Mouse (Mus musculus) hindbrain, embryonic 14.5 days (tissue): ENCODE data around the gene Npm3. TPM values are rescaled to one million over a fixed set of nuclear protein-coding genes. Genes with fewer than 3 reads are reported as not detected.
A peak's percentile ranks its signal among the peaks of the same experiment; 100 is the strongest.

Source experiments
- ATAC-seq: fragments of 200-750 bp; cut with Nextera tagmentation; 2 replicates; pipeline ENCODE4 v1.8.0; 2017; ENCODE audit warnings: moderate number of reproducible peaks, mild to moderate bottlenecking, moderate TSS enrichment, moderate library complexity; ENCODE audit not compliant: low FRiP score
- DNase-seq: peaks from one replicate; pipeline ENCODE4 v3.0.0-alpha.2; 2015; ENCODE audit warnings: low spot score
- H3K27ac ChIP-seq: fragments of 300-500 bp; sonication (generic); 2 replicates; pipeline ENCODE4 v1.5.1; 2014; ENCODE audit warnings: mild to moderate bottlenecking, moderate library complexity
- H3K27me3 ChIP-seq: fragments of 300-500 bp; sonication (generic); 2 replicates; pipeline ENCODE4 v1.6.1; 2014; ENCODE audit warnings: mild to moderate bottlenecking, low read length, mixed read lengths; ENCODE audit not compliant: control insufficient read depth, insufficient read depth
- H3K36me3 ChIP-seq: fragments of 300-500 bp; sonication (generic); replicated peaks from 2 replicates; pipeline ENCODE4 v1.6.1; 2014; ENCODE audit not compliant: control insufficient read depth, insufficient read depth
- H3K4me1 ChIP-seq: fragments of 300-500 bp; sonication (generic); replicated peaks from 2 replicates; pipeline ENCODE4 v1.6.1; 2014; ENCODE audit warnings: antibody characterized with exemption, low read length, mixed read lengths; ENCODE audit not compliant: control insufficient read depth, insufficient read depth
- H3K4me2 ChIP-seq: fragments of 300-500 bp; sonication (generic); replicated peaks from 2 replicates; pipeline ENCODE4 v1.6.1; 2014; ENCODE audit warnings: mild to moderate bottlenecking, moderate library complexity
- H3K4me3 ChIP-seq: fragments of 300-500 bp; sonication (generic); replicated peaks from 2 replicates; pipeline ENCODE4 v1.5.1; 2014; ENCODE audit warnings: mild to moderate bottlenecking, low read length
- H3K9ac ChIP-seq: fragments of 300-500 bp; sonication (generic); 2 replicates; pipeline ENCODE4 v1.6.1; 2014
- H3K9me3 ChIP-seq: fragments of 300-500 bp; sonication (generic); 2 replicates; pipeline ENCODE4 v1.6.1; 2016; ENCODE audit warnings: low read length; ENCODE audit not compliant: control insufficient read depth
- WGBS: fragments of 180-500 bp; shearing (Covaris S2); extraction: QIAGEN DNeasy Blood & Tissue Kit; methylation state at CpG from one replicate; pipeline ENCODE4 v1.1.7; 2014; 5-methylcytosine and 5-hydroxymethylcytosine counted together
- polyA plus RNA-seq: library from polyadenylated mRNA; unstranded; fragments of >200 nt; fragmentation: Nextera tagmentation; extraction: Ambion mirVana; gene quantifications from 2 replicates; pipeline ENCODE4 v1.2.1, GENCODE M21; 2014

Gene Npm3
- polyA plus RNA-seq, 1 experiment from 2014 or later, result 7.2 TPM

DNA sequence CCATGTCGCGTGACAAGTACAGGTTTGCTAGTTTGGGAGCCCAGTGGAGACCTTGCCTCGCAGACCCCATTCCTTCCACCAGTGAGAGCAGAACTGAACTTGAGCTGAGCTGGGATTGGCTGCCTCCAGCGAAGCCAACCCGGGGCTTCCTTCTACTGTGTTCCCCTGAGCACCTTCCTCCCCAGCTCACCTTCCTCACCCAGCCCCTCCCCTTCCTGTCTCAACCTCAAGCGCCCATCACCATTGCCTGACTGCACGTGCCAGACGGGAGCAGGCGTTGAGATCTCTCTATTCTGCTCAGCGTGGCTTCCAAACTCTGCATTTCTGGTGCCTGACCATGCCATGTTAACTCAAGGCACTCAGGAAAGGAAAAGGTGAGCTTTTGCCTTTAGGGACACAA lies 22.2 kb downstream of the Npm3 start:
- Histone ChIP-seq H3K4me1 (no peaks in the 10 kb centered on the region), H3K4me3 (no peak overlapping the region), H3K27me3 (peaks cover 89% of the 10 kb centered on the region), H3K9ac (no peak overlapping the region), H3K4me2 (no peak overlapping the region), H3K36me3 (no peaks in the 10 kb centered on the region), H3K27ac (no peak overlapping the region), H3K9me3 (no peaks in the 10 kb centered on the region)
- ATAC-seq (no peak), DNase-seq (no peak)
- 72% methylated on average over 10 of the region's 10 CpGs for WGBS

GRCm38 (mm10) chr19:45725677-45726277 lies 23.6 kb downstream of the Npm3 start:
- peaks cover 85% of the 10 kb centered on the region for H3K27me3 ChIP-seq
- H3K9me3 ChIP-seq, result no peaks in the 10 kb centered on the region
- no peak overlapping the region for H3K27ac ChIP-seq
- H3K36me3 ChIP-seq, result no peaks in the 10 kb centered on the region
- H3K9ac ChIP-seq, result no peak overlapping the region
- 38% methylated on average over 14 of the region's 14 CpGs for WGBS
- no peak overlapping the region for H3K4me3 ChIP-seq
- ATAC-seq (no peak), DNase-seq (no peak)
- H3K4me1 ChIP-seq, result no peaks in the 10 kb centered on the region
- H3K4me2 ChIP-seq, result no peak overlapping the region

DNA sequence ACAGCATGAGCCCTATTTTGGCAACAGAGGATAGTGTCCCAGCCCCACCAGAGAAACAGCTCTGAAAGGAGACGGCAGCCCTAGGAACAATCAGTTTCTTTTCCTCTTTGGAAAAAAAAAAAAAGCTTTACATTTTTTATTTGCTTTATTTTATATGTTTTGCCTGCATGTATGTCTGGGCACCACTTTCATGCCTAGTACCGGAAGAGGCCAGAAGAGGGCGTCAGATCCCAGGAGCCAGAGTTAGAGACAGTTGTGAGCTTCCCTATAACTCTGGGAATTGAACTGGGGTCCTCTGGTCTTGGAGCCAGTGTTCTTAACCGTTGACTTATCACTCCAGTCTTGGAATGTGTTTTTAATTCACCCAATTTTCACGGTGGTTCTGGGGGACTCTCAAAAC lies 27.2 kb downstream of the Npm3 start:
- ATAC-seq, result no peak
- 74% methylated on average over 5 of the region's 5 CpGs for WGBS

GRCm38 (mm10) chr19:45718286-45718685 lies 31.1 kb downstream of the Npm3 start:
- H3K27ac ChIP-seq, result peak overlapping the region; percentile 84
- no peaks in the 10 kb centered on the region for H3K9me3 ChIP-seq
- no peaks in the 10 kb centered on the region for H3K36me3 ChIP-seq
- peaks cover 69% of the 10 kb centered on the region for H3K27me3 ChIP-seq
- ATAC-seq (no peak), DNase-seq (no peak)
- 52% methylated on average over 3 of the region's 3 CpGs for WGBS
- 0 out of 2 replicates have a peak overlapping the region, but pooled peaks have one; percentile 55 for H3K9ac ChIP-seq
- H3K4me2 ChIP-seq, result peak overlapping the region; percentile 56
- peaks cover 15% of the 10 kb centered on the region for H3K4me1 ChIP-seq
- no peak overlapping the region for H3K4me3 ChIP-seq

More for the DNA sequence above, 27.2 kb downstream of the Npm3 start:
- Histone ChIP-seq H3K9ac (no peak overlapping the region), H3K4me1 (0 out of 2 replicates have a peak, but pooled peaks cover 6% of the 10 kb centered on the region), H3K36me3 (no peaks in the 10 kb centered on the region), H3K4me2 (no peak overlapping the region), H3K4me3 (no peak overlapping the region), H3K27ac (no peak overlapping the region), H3K27me3 (peaks cover 78% of the 10 kb centered on the region), H3K9me3 (no peaks in the 10 kb centered on the region)
- DNase-seq, result no peak

- Histone ChIP-seq H3K27ac (peak overlapping the region; percentile 84), H3K9ac (peak overlapping the region; percentile 55), H3K27me3 (peaks cover 68% of the 10 kb centered on the region), H3K4me1 (peaks cover 15% of the 10 kb centered on the region), H3K9me3 (no peaks in the 10 kb centered on the region), H3K36me3 (no peaks in the 10 kb centered on the region), H3K4me3 (peak overlapping the region; percentile 24), H3K4me2 (peak overlapping the region; percentile 56)
- under 1% methylated on average over 16 of the region's 16 CpGs for WGBS
- ATAC-seq (peak; percentile 84), DNase-seq (peak; percentile 70)
These were observed 31.7 kb downstream of the Npm3 start for GRCm38 (mm10) chr19:45717493-45718220.

DNA sequence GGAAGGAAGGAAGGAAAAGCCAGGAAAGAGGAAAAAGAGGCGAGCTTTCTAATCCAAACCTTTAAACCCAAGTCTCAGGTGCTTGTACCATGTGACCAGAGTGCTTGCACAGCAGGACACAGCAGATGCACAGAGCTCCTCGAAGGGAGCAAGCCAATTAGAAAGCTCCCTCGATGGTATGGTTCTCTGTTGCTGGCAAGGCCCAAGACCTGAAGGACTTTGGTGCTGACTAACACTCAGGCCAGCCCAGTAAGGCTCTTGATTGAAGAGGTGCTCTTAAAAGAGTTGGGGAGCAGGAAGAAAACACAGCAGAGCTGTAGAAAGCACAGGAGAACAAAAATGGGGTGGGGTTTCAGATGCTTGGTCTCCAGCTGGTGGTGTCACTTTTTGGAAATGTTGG lies 40.7 kb downstream of the Npm3 start:
- WGBS, result 76% methylated on average over 3 of the region's 3 CpGs
- Histone ChIP-seq H3K4me3 (no peak overlapping the region), H3K9ac (no peak overlapping the region), H3K4me2 (no peak overlapping the region), H3K9me3 (no peaks in the 10 kb centered on the region), H3K4me1 (no peaks in the 10 kb centered on the region), H3K27me3 (peaks cover 11% of the 10 kb centered on the region), H3K27ac (no peak overlapping the region), H3K36me3 (no peaks in the 10 kb centered on the region)
- DNase-seq (no peak), ATAC-seq (no peak)

Other genes with a start within 250 kb of the Npm3 start
- 9.7 and 12.3 TPM in 2 replicates for gene Poll, start 189.1 kb downstream of the Npm3 start, polyA plus RNA-seq
- gene Gm17018, start 189.0 kb downstream of the Npm3 start, polyA plus RNA-seq, result 75.5 and 87.4 TPM in 2 replicates
- gene Fbxw4, start 89.3 kb downstream of the Npm3 start, polyA plus RNA-seq, result 6.7 and 8.8 TPM in 2 replicates
- gene Fgf8, start 6.7 kb downstream of the Npm3 start, polyA plus RNA-seq, result 0.19 and 0.25 TPM in 2 replicates
- 88.2 and 95.4 TPM in 2 replicates for gene Mgea5, start 34.2 kb upstream of the Npm3 start, polyA plus RNA-seq
- 14.1 and 17.6 TPM in 2 replicates for gene Kcnip2, start 66.5 kb upstream of the Npm3 start, polyA plus RNA-seq
- gene Armh3, start 248.9 kb upstream of the Npm3 start, polyA plus RNA-seq, result 17.7 and 18.7 TPM in 2 replicates